Mouse (Mus musculus): ENCODE measurements around the gene Dcxr. TPM values are rescaled to one million over a fixed set of nuclear protein-coding genes. Genes with fewer than 3 reads are reported as not detected.

Dcxr gene
- polyA plus RNA-seq, 2 experiments: 18.5 to 21.8 TPM

GRCm38 (mm10) chr11:120695641-120696040, 31.4 kb downstream of the Dcxr start:
- ATAC-seq (ENCODE audit: low FRiP score, low read depth) (no peak), DNase-seq (ENCODE audit: low spot score) (no peak)
- Histone ChIP-seq H3K4me2 (replicated peaks; ENCODE audit: low read depth, low read length, severe bottlenecking) (no peak overlapping the region), H3K9ac (ENCODE audit: low read depth, low read length, severe bottlenecking) (peak overlapping the region; percentile 38; the same call in 1 of the 2 replicates), H3K9me3 (ENCODE audit: control insufficient read depth, low read length) (peaks cover 5% of the 10 kb centered on the region; the same call in 1 of the 2 replicates), H3K27me3 (ENCODE audit: control insufficient read depth, insufficient read depth, low read length) (no peaks in the 10 kb centered on the region), H3K36me3 (ENCODE audit: control insufficient read depth, insufficient read depth, low read length) (peaks cover 47% of the 10 kb centered on the region), H3K4me1 (ENCODE audit: control insufficient read depth, insufficient read depth, low read length) (peaks cover 10% of the 10 kb centered on the region), H3K4me3 (replicated peaks; ENCODE audit: low read length) (no peak overlapping the region), H3K27ac (replicated peaks; ENCODE audit: low read depth, low read length) (peak overlapping the region; percentile 39; the same call in 1 of the 2 replicates)
- WGBS: 12% methylated on average over 12 of the region's 12 CpGs
- no peak for TF ChIP-seq POLR2A (IDR thresholded peaks at IDR 0.05; ENCODE audit: borderline replicate concordance, extremely low read depth, insufficient read depth, insufficient read length)

GRCm38 (mm10) chr11:120695184-120695583, 31.9 kb downstream of the Dcxr start:
- H3K4me2 ChIP-seq (replicated peaks; ENCODE audit: low read depth, low read length, severe bottlenecking): no peak overlapping the region
- peaks cover 47% of the 10 kb centered on the region for H3K36me3 ChIP-seq (ENCODE audit: control insufficient read depth, insufficient read depth, low read length)
- peaks cover 5% of the 10 kb centered on the region; the same call in 1 of the 2 replicates for H3K9me3 ChIP-seq (ENCODE audit: control insufficient read depth, low read length)
- H3K4me3 ChIP-seq (replicated peaks; ENCODE audit: low read length): no peak overlapping the region
- ATAC-seq (ENCODE audit: low FRiP score, low read depth) (peak; percentile 52; the same call in 1 of the 2 replicates), DNase-seq (ENCODE audit: low spot score) (no peak)
- H3K9ac ChIP-seq (ENCODE audit: low read depth, low read length, severe bottlenecking): peak overlapping the region; percentile 16
- peak overlapping the region; percentile 39; the same call in 1 of the 2 replicates for H3K27ac ChIP-seq (replicated peaks; ENCODE audit: low read depth, low read length)
- WGBS: 7% methylated on average over 4 of the region's 4 CpGs
- H3K27me3 ChIP-seq (ENCODE audit: control insufficient read depth, insufficient read depth, low read length): no peaks in the 10 kb centered on the region
- no peak for TF ChIP-seq POLR2A (IDR thresholded peaks at IDR 0.05; ENCODE audit: borderline replicate concordance, extremely low read depth, insufficient read depth, insufficient read length)
- H3K4me1 ChIP-seq (ENCODE audit: control insufficient read depth, insufficient read depth, low read length): peaks cover 10% of the 10 kb centered on the region

- 84% methylated on average over 3 of the region's 3 CpGs for WGBS
- peaks cover 50% of the 10 kb centered on the region for H3K36me3 ChIP-seq (ENCODE audit: control insufficient read depth, insufficient read depth, low read length)
Measured at GRCm38 (mm10) chr11:120693461-120693860, 33.6 kb downstream of the Dcxr start.

GRCm38 (mm10) chr11:120692471-120693011, 34.5 kb downstream of the Dcxr start:
- ATAC-seq (ENCODE audit: low FRiP score, low read depth) (no peak), DNase-seq (ENCODE audit: low spot score) (no peak)
- no peak overlapping the region for H3K4me3 ChIP-seq (replicated peaks; ENCODE audit: low read length)
- TF ChIP-seq POLR2A (IDR thresholded peaks at IDR 0.05; ENCODE audit: borderline replicate concordance, extremely low read depth, insufficient read depth, insufficient read length): no peak
- no peak overlapping the region for H3K4me2 ChIP-seq (replicated peaks; ENCODE audit: low read depth, low read length, severe bottlenecking)
- peaks cover 10% of the 10 kb centered on the region for H3K4me1 ChIP-seq (ENCODE audit: control insufficient read depth, insufficient read depth, low read length)
- 83% methylated on average over 4 of the region's 4 CpGs for WGBS
- H3K27ac ChIP-seq (replicated peaks; ENCODE audit: low read depth, low read length): no peak overlapping the region
- H3K36me3 ChIP-seq (ENCODE audit: control insufficient read depth, insufficient read depth, low read length): peaks cover 57% of the 10 kb centered on the region
- H3K9ac ChIP-seq (ENCODE audit: low read depth, low read length, severe bottlenecking): no peak overlapping the region
- peaks cover 5% of the 10 kb centered on the region; the same call in 1 of the 2 replicates for H3K9me3 ChIP-seq (ENCODE audit: control insufficient read depth, low read length)
- H3K27me3 ChIP-seq (ENCODE audit: control insufficient read depth, insufficient read depth, low read length): no peaks in the 10 kb centered on the region

More at GRCm38 (mm10) chr11:120693461-120693860, 33.6 kb downstream of the Dcxr start:
- H3K27me3 ChIP-seq (ENCODE audit: control insufficient read depth, insufficient read depth, low read length): no peaks in the 10 kb centered on the region
- H3K4me1 ChIP-seq (ENCODE audit: control insufficient read depth, insufficient read depth, low read length): peaks cover 10% of the 10 kb centered on the region
- TF ChIP-seq POLR2A (IDR thresholded peaks at IDR 0.05; ENCODE audit: borderline replicate concordance, extremely low read depth, insufficient read depth, insufficient read length): no peak
- H3K4me2 ChIP-seq (replicated peaks; ENCODE audit: low read depth, low read length, severe bottlenecking): no peak overlapping the region
- ATAC-seq (ENCODE audit: low FRiP score, low read depth): no peak
- DNase-seq (ENCODE audit: low spot score): no peak
- H3K27ac ChIP-seq (replicated peaks; ENCODE audit: low read depth, low read length): no peak overlapping the region
- H3K9me3 ChIP-seq (ENCODE audit: control insufficient read depth, low read length): peaks cover 5% of the 10 kb centered on the region; the same call in 1 of the 2 replicates
- no peak overlapping the region for H3K9ac ChIP-seq (ENCODE audit: low read depth, low read length, severe bottlenecking)
- no peak overlapping the region for H3K4me3 ChIP-seq (replicated peaks; ENCODE audit: low read length)

- H3K36me3 ChIP-seq (ENCODE audit: control insufficient read depth, insufficient read depth, low read length): peaks cover 58% of the 10 kb centered on the region
- no peak for ATAC-seq (ENCODE audit: low FRiP score, low read depth)
- 78% methylated on average over 3 of the region's 3 CpGs for WGBS
Measured at GRCm38 (mm10) chr11:120689365-120689764, 37.7 kb downstream of the Dcxr start.

More at GRCm38 (mm10) chr11:120689365-120689764, 37.7 kb downstream of the Dcxr start:
- Histone ChIP-seq H3K4me3 (replicated peaks; ENCODE audit: low read length) (no peak overlapping the region), H3K9me3 (ENCODE audit: control insufficient read depth, low read length) (no peaks in the 10 kb centered on the region), H3K4me2 (replicated peaks; ENCODE audit: low read depth, low read length, severe bottlenecking) (no peak overlapping the region), H3K9ac (ENCODE audit: low read depth, low read length, severe bottlenecking) (no peak overlapping the region), H3K27me3 (ENCODE audit: control insufficient read depth, insufficient read depth, low read length) (no peaks in the 10 kb centered on the region), H3K4me1 (ENCODE audit: control insufficient read depth, insufficient read depth, low read length) (no peaks in the 10 kb centered on the region), H3K27ac (replicated peaks; ENCODE audit: low read depth, low read length) (no peak overlapping the region)
- TF ChIP-seq POLR2A (IDR thresholded peaks at IDR 0.05; ENCODE audit: borderline replicate concordance, extremely low read depth, insufficient read depth, insufficient read length): no peak
- no peak for DNase-seq (ENCODE audit: low spot score)

All from limb, embryonic 14.5 days (tissue).